Mouse (Mus musculus) testis, adult 2 months (tissue): Measurements from ENCODE around the gene Atp1a1. TPM values are rescaled to one million over a fixed set of nuclear protein-coding genes. Genes with fewer than 3 reads are reported as not detected.

Source experiments
- H3K27ac ChIP-seq: fragments of 200-500 bp; 2 replicates; pipeline ENCODE4 v1.5.1; 2012; ENCODE audit warnings: low read depth, low read length; ENCODE audit not compliant: control insufficient read depth, insufficient read depth
- H3K27me3 ChIP-seq: fragments of 200-500 bp; 2 replicates; pipeline ENCODE4 v1.6.1; 2012; ENCODE audit warnings: mild to moderate bottlenecking, low read length, moderate library complexity; ENCODE audit not compliant: control insufficient read depth, insufficient read depth
- H3K36me3 ChIP-seq: fragments of 200-500 bp; 2 replicates; pipeline ENCODE4 v1.6.1; 2012; ENCODE audit warnings: mild to moderate bottlenecking, low read length; ENCODE audit not compliant: control insufficient read depth, insufficient read depth
- H3K4me1 ChIP-seq: fragments of 200-500 bp; 2 replicates; pipeline ENCODE4 v1.6.1; 2012; ENCODE audit warnings: low read length; ENCODE audit not compliant: control insufficient read depth, insufficient read depth
- H3K4me3 ChIP-seq: fragments of 200-500 bp; 2 replicates; pipeline ENCODE4 v1.5.1; 2012; ENCODE audit warnings: low read depth, mild to moderate bottlenecking, low read length, moderate library complexity, mixed read lengths; ENCODE audit not compliant: control insufficient read depth
- CTCF ChIP-seq: fragments of 200-500 bp; IDR thresholded peaks from 2 replicates; pipeline ENCODE4 v1.5.1; 2012; ENCODE audit warnings: low read depth, mild to moderate bottlenecking, inconsistent platforms, low read length, moderate library complexity; ENCODE audit not compliant: control insufficient read depth, insufficient read depth, insufficient replicate concordance
- POLR2A ChIP-seq: fragments of 200-500 bp; IDR thresholded peaks from 2 replicates; pipeline ENCODE4 v1.6.1; 2012; ENCODE audit warnings: low read depth, mild to moderate bottlenecking, inconsistent platforms, low read length, moderate library complexity; ENCODE audit not compliant: control insufficient read depth
- polyA plus RNA-seq: library from polyadenylated mRNA; depleted of rRNA; stranded (reverse); fragments of >200 nt; gene quantifications from 2 replicates; pipeline ENCODE4 v1.2.3, GENCODE M21; 2012; rRNA removed

The Atp1a1 gene
- polyA plus RNA-seq, 1 experiment, result 57.0 TPM

DNA sequence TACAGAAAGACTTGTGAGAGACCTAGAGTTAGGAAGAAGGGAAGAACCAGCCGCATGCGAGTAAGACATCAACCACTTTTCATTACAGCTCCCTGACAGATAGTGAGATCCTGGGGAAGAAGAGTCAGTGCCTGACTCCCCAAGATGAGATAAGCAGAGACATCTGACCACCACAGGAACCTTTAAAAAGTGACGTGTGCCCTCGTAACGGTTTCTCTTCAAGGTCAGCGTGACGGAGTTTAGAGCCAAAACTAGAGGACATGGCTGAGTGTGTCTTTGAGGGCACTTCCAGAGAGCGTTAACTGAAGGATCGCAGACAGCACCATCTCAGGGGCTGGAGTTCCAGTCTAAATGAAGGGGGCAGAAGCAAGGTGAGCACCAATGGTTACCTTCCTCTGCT, 70.2 kb downstream of the Atp1a1 start:
- Histone ChIP-seq H3K27me3 (no peaks in the 10 kb centered on the region), H3K4me1 (no peaks in the 10 kb centered on the region), H3K4me3 (peak overlapping the region; percentile 4), H3K36me3 (no peaks in the 10 kb centered on the region), H3K27ac (no peak overlapping the region)
- TF ChIP-seq CTCF (no peak), POLR2A (no peak)

DNA sequence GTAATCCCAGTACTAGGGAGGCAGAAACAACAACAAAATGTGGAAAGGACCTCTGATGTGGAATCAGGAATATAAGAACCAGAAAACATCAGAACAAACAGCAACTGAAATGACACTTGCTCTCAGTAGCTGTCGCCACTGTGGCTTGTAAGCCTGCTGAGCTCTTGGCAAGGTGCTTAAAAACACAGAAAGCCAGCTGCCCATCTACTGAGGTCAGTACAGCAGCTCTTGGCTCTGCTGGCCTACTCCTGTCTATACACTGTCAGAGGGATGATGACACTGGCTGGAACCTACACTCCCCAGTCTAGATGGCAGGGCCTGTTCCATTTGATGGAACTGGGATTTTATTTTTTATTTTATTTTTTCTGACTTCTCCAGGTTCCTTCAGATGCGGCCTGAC, 71.1 kb downstream of the Atp1a1 start:
- H3K4me3 ChIP-seq, result peak overlapping the region; percentile 43
- H3K27me3 ChIP-seq, result no peaks in the 10 kb centered on the region
- TF ChIP-seq POLR2A (no peak), CTCF (no peak)
- H3K4me1 ChIP-seq, result no peaks in the 10 kb centered on the region
- H3K27ac ChIP-seq, result no peak overlapping the region
- no peaks in the 10 kb centered on the region for H3K36me3 ChIP-seq

DNA sequence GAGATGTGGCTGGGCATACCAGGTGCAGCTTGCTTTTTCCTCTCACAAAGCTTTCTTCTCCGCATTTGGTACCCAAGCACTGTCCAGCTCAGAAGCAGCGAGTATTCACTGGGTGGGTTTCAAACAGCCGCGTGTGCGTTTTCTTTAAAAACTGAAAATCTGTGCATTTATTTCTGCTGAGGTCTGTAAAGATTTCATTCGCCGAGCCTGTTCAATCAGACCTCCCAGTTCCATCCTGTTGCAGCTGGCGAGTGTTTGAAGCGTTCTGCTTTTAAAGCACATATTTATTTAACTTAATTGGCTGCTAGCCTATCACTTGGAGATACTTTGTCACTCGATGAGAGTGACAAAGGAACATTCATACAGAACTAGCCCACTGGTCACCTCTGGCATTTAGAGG, 73.6 kb downstream of the Atp1a1 start:
- no peaks in the 10 kb centered on the region for H3K27me3 ChIP-seq
- H3K4me3 ChIP-seq, result no peak overlapping the region
- no peaks in the 10 kb centered on the region for H3K4me1 ChIP-seq
- TF ChIP-seq CTCF, result no peak
- no peak for TF ChIP-seq POLR2A
- H3K27ac ChIP-seq, result no peak overlapping the region
- no peaks in the 10 kb centered on the region for H3K36me3 ChIP-seq

DNA sequence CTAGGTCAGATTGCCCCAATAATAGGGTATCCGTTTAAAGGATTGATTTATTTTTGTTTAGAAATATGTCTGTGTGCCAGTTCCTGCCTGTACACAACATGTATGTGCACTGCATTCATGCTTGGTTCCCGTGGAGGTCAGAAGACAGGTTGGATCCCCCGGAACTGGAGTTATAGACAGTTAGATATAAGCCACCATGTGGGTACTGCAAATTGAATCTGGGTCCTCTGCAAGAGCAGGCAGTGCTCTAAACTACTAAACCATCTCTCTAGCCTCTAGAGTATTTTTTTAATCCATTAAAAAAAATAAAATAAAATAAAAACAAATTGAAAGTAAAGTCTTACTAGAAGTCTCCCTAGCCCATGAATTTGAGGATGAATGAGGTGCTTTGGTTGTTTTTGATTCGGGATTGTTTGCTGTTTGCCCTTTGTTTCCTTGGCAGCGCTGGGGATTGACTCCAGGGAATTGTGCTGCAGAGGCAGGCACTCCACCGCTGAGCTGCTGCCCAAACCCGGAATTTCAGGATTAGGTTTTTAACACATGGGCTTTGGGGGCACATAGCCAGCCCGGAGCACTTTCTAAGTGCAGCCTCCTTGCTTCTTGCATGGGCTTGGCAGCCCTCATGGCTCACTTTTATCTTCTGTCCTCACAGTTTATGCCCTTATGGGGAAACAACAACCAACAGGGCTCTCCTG, 75.4 kb downstream of the Atp1a1 start:
- Histone ChIP-seq H3K27me3 (no peaks in the 10 kb centered on the region), H3K27ac (no peak overlapping the region), H3K36me3 (no peaks in the 10 kb centered on the region), H3K4me1 (no peaks in the 10 kb centered on the region), H3K4me3 (no peak overlapping the region)
- no peak for TF ChIP-seq POLR2A
- no peak for TF ChIP-seq CTCF

DNA sequence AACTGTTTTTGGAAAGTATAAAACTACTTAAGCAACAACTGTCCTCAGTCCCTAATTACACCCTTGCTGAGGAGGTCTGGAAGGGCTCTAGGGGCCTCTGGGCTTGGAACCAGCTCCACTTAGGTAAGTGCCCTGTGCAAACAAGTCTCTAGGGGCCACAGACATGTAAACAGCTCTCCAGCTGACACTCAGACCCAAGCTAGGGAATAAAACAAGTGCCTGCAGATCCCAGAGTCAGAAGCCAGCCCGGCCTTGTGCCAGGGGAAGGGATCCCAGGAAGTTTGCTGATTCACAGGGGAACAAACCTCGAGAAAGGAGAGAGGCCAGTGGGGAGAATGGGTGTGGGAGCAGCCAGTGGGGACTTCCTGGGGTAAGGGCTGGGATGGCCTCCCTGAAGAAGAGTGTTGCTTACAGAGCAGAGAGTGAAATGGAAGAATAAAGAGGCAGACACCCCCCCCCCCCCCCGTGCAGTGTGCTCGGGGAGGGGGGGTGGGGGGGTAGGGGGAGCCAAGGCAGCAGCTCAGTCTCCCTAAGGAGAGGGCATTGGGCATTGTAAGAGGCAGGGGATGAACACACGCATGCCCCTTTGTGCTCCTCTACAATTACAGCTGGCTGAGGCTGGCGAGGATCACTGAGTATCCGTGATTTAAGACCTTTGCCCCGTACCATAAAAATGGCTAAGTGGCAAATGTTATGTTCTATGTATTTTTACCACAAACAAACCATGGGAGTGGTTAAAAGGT, 76.2 kb downstream of the Atp1a1 start:
- Histone ChIP-seq H3K27ac (no peak overlapping the region), H3K36me3 (no peaks in the 10 kb centered on the region), H3K27me3 (no peaks in the 10 kb centered on the region), H3K4me3 (no peak overlapping the region), H3K4me1 (no peaks in the 10 kb centered on the region)
- TF ChIP-seq POLR2A (no peak), CTCF (no peak)

DNA sequence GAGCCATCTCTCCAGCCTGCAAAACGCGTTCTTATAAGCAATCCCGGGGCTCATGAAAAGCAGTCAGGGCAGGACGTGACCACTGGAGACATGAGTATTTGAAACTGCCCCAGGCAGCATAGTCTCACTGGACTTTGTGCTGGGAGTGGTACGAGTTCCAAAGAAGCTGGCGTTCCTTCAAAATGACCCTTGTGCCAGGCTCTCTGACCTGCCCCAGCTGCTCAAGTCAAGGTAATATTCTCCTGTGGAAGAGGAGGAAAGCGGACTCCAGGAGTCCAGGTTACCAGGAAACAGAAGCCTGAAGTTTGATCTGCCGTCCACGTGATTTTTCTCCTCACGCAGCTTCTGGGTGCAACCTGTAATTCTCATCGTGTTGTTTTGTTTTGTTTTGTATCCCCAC, 77.9 kb downstream of the Atp1a1 start:
- H3K4me1 ChIP-seq, result no peaks in the 10 kb centered on the region
- H3K27ac ChIP-seq, result no peak overlapping the region; the same call in 1 of the 2 replicates
- no peak overlapping the region for H3K4me3 ChIP-seq
- TF ChIP-seq POLR2A (no peak), CTCF (no peak)
- no peaks in the 10 kb centered on the region for H3K27me3 ChIP-seq
- no peaks in the 10 kb centered on the region for H3K36me3 ChIP-seq

Other genes with a start within 250 kb of the Atp1a1 start
- gene Igsf3, start 227.6 kb downstream of the Atp1a1 start, polyA plus RNA-seq, result 3.9 TPM in 2 replicates
- 0.05 and 0.10 TPM in 2 replicates for gene Mab21l3, start 244.3 kb upstream of the Atp1a1 start, polyA plus RNA-seq